Mouse (Mus musculus) heart, adult 8-10 months (tissue): Measurements from ENCODE around the gene Mageb5. TPM values are rescaled to one million over a fixed set of nuclear protein-coding genes. Genes with fewer than 3 reads are reported as not detected.
"Not testable (repeated sequence)": the region's sequence is repeated elsewhere in the genome, so short reads cannot be mapped to it uniquely, and the experiment has no call there.

Source experiments
- DNase-seq: peaks from one replicate; pipeline ENCODE4 v3.0.0; 2022; ENCODE audit warnings: low spot score
- total RNA-seq, 4 experiments: library from RNA; stranded (reverse); gene quantifications; 2 replicates each; pipeline ENCODE4 v1.2.4; 2022

Gene Mageb5
- total RNA-seq: not detected

- not testable (repeated sequence) for DNase-seq
Observed at GRCm38 (mm10) chrX:91782918-91783317, at the start of gene Mageb5. TSS of gene Mageb5 (minus strand) at chrX:91783018.

GRCm38 (mm10) chrX:91759591-91760226 lies 23.1 kb downstream of the Mageb5 start:
- DNase-seq: not testable (repeated sequence)

Other genes starting within 250 kb of the Mageb5 start
- gene 1700084M14Rik, start 207.1 kb downstream of the Mageb5 start, total RNA-seq: not detected
- not detected for gene Gm14781, start 150.8 kb downstream of the Mageb5 start, total RNA-seq
- gene Mageb1, start 233.3 kb upstream of the Mageb5 start, total RNA-seq: not detected